Mouse (Mus musculus) MEL (cell line): ENCODE data around the gene Gm21663. TPM values are rescaled to one million over a fixed set of nuclear protein-coding genes. Genes with fewer than 3 reads are reported as not detected.
"Not testable (repeated sequence)": the region's sequence is repeated elsewhere in the genome, so short reads cannot be mapped to it uniquely, and the experiment has no call there.

ENCODE experiments used
- DNase-seq: peaks from one replicate; pipeline ENCODE4 v3.0.0; 2011; ENCODE audit warnings: low read depth, low spot score
- H3K27ac ChIP-seq: 2 replicates; pipeline ENCODE4 v1.5.1; 2012; ENCODE audit warnings: low read depth, mild to moderate bottlenecking, control low read depth, low read length, moderate library complexity; ENCODE audit not compliant: control insufficient read depth
- H3K27me3 ChIP-seq, 2 experiments: fragments of 150-350 bp in 1 of 2; sonication (generic) in 1 of 2; 2 replicates each; pipeline ENCODE4 v1.6.1; 2012; ENCODE audit warnings: low read length in 2 of 2, mild to moderate bottlenecking in 2 of 2, improper control_type of control experiment in 1 of 2, moderate library complexity in 1 of 2; ENCODE audit not compliant: insufficient read depth in 2 of 2, control insufficient read depth in 1 of 2
- H3K36me3 ChIP-seq, 2 experiments: 2 replicates each; pipeline ENCODE4 v1.6.1; 2012 to 2014; ENCODE audit warnings: low read length in 2 of 2, improper control_type of control experiment in 1 of 2, inconsistent platforms in 1 of 2, mild to moderate bottlenecking in 1 of 2; ENCODE audit not compliant: insufficient read depth in 2 of 2, control insufficient read depth in 1 of 2
- H3K4me1 ChIP-seq, 2 experiments: fragments of 150-350 bp in 1 of 2; sonication (generic) in 1 of 2; 2 replicates each; pipeline ENCODE4 v1.6.1; 2012; ENCODE audit warnings: low read length in 2 of 2, improper control_type of control experiment in 1 of 2, mild to moderate bottlenecking in 1 of 2; ENCODE audit not compliant: insufficient read depth in 2 of 2, control insufficient read depth in 1 of 2
- H3K4me3 ChIP-seq, 2 experiments: fragments of 150-350 bp in 1 of 2; sonication (generic) in 1 of 2; 2 replicates each; pipeline ENCODE4 v1.5.1; 2012; ENCODE audit warnings: low read depth in 2 of 2, low read length in 2 of 2, mild to moderate bottlenecking in 2 of 2, moderate library complexity in 2 of 2, control low read depth in 1 of 2, improper control_type of control experiment in 1 of 2; ENCODE audit not compliant: control insufficient read depth in 1 of 2, insufficient read depth in 1 of 2
- H3K79me2 ChIP-seq: 2 replicates; pipeline ENCODE4 v1.6.1; 2012; ENCODE audit warnings: mild to moderate bottlenecking, low read length, moderate library complexity; ENCODE audit not compliant: control insufficient read depth, poor library complexity, insufficient read depth
- H3K9ac ChIP-seq: 2 replicates; pipeline ENCODE4 v1.6.1; 2012; ENCODE audit warnings: low read depth, mild to moderate bottlenecking, control low read depth, low read length, moderate library complexity; ENCODE audit not compliant: control insufficient read depth, poor library complexity, severe bottlenecking
- H3K9me3 ChIP-seq: fragments of 150-350 bp; sonication (generic); replicated peaks from 2 replicates; pipeline ENCODE4 v1.6.1; 2012; ENCODE audit warnings: mild to moderate bottlenecking, low read length, improper control_type of control experiment, moderate library complexity; ENCODE audit not compliant: insufficient read depth
- polyA plus RNA-seq, 2 experiments: library from polyadenylated mRNA; stranded (reverse) in 1 of 2; unstranded in 1 of 2; fragments of >175 nt in 1 of 2; fragments of >200 nt in 1 of 2; gene quantifications; 2 replicates each; pipeline versions ENCODE4 v1.2.1 to v1.2.4; 2012; ENCODE audit warnings: low replicate concordance in 2 of 2, low read depth in 1 of 2; ENCODE audit not compliant: insufficient read length in 2 of 2, insufficient read depth in 1 of 2, missing spikeins in 1 of 2
- total RNA-seq: library from RNA; depleted of rRNA; stranded (reverse); fragments of 300-350 nt; gene quantifications from 2 replicates; pipeline ENCODE4 v1.2.3, GENCODE M21; 2012; rRNA removed

Gene Gm21663
- total RNA-seq (not detected in 2 replicates), polyA plus RNA-seq (not detected)

- not testable (repeated sequence) for H3K36me3 ChIP-seq, H3K4me3 ChIP-seq, H3K9me3 ChIP-seq, H3K27ac ChIP-seq, H3K4me1 ChIP-seq, H3K79me2 ChIP-seq, DNase-seq, H3K27me3 ChIP-seq, H3K9ac ChIP-seq
Observed at GRCm38 (mm10) chr5:25942281-25942680, at the start of gene Gm21663. TSS of gene Gm21663 (minus strand) at chr5:25942381.

GRCm38 (mm10) chr5:25988550-25988949, 46.4 kb upstream of the Gm21663 start, which contains the start of gene Gm21698:
TSS of gene Gm21698 (minus strand) at chr5:25988650.
- H3K4me1 ChIP-seq = not testable (repeated sequence)

GRCm38 (mm10) chr5:25972563-25972962, 30.4 kb upstream of the Gm21663 start, which contains the start of gene Gm21680:
TSS of gene Gm21680 (minus strand) at chr5:25972663.
- H3K9ac ChIP-seq, H3K79me2 ChIP-seq, H3K27ac ChIP-seq: not testable (repeated sequence)

More at GRCm38 (mm10) chr5:25988550-25988949, 46.4 kb upstream of the Gm21663 start, which contains the start of gene Gm21698:
- not testable (repeated sequence) for H3K27ac ChIP-seq, H3K36me3 ChIP-seq, H3K79me2 ChIP-seq, DNase-seq, H3K4me3 ChIP-seq, H3K9ac ChIP-seq, H3K9me3 ChIP-seq, H3K27me3 ChIP-seq

GRCm38 (mm10) chr5:25957050-25957449, 14.9 kb upstream of the Gm21663 start:
- H3K9ac ChIP-seq, DNase-seq, H3K4me1 ChIP-seq, H3K4me3 ChIP-seq, H3K36me3 ChIP-seq, H3K9me3 ChIP-seq, H3K27me3 ChIP-seq, H3K27ac ChIP-seq, H3K79me2 ChIP-seq: not testable (repeated sequence)

More at GRCm38 (mm10) chr5:25972563-25972962, 30.4 kb upstream of the Gm21663 start, which contains the start of gene Gm21680:
- H3K4me3 ChIP-seq, DNase-seq, H3K9me3 ChIP-seq, H3K36me3 ChIP-seq, H3K4me1 ChIP-seq, H3K27me3 ChIP-seq: not testable (repeated sequence)

- H3K4me3 ChIP-seq, H3K79me2 ChIP-seq, H3K27me3 ChIP-seq, DNase-seq, H3K27ac ChIP-seq, H3K9me3 ChIP-seq, H3K9ac ChIP-seq, H3K36me3 ChIP-seq, H3K4me1 ChIP-seq: not testable (repeated sequence)
Observed at GRCm38 (mm10) chr5:25956611-25957010, 14.4 kb upstream of the Gm21663 start.

GRCm38 (mm10) chr5:25954317-25954716, 12.1 kb upstream of the Gm21663 start, which contains the start of gene Gm21671:
TSS of gene Gm21671 (minus strand) at chr5:25954417.
- DNase-seq, H3K9ac ChIP-seq, H3K27me3 ChIP-seq, H3K9me3 ChIP-seq, H3K36me3 ChIP-seq, H3K4me1 ChIP-seq, H3K79me2 ChIP-seq, H3K27ac ChIP-seq, H3K4me3 ChIP-seq: not testable (repeated sequence)

GRCm38 (mm10) chr5:25945391-25945790, 3.2 kb upstream of the Gm21663 start:
- not testable (repeated sequence) for H3K9ac ChIP-seq, H3K36me3 ChIP-seq, H3K27ac ChIP-seq, H3K4me3 ChIP-seq, DNase-seq, H3K4me1 ChIP-seq, H3K9me3 ChIP-seq, H3K79me2 ChIP-seq, H3K27me3 ChIP-seq
